Mouse (Mus musculus) left cerebral cortex, adult 18-20 months (tissue): ENCODE data around the gene Adam29. TPM values are rescaled to one million over a fixed set of nuclear protein-coding genes. Genes with fewer than 3 reads are reported as not detected.

Experiments used
- DNase-seq, 2 experiments: peaks; one replicate each; pipeline ENCODE4 v3.0.0; 2021 to 2022; ENCODE audit warnings: low spot score in 2 of 2, mixed read lengths in 1 of 2
- long read RNA-seq, 2 experiments: library from polyadenylated mRNA; stranded (forward); transcript quantifications; one replicate each; pipeline ENCODE4 v2.0.0; 2021
- total RNA-seq, 2 experiments: library from RNA; stranded (reverse); gene quantifications; 2 replicates each; pipeline ENCODE4 v1.2.3; 2021

The Adam29 gene
- total RNA-seq, result not detected
- long read RNA-seq, experiment 1, result 0 reads
- long read RNA-seq, experiment 2, result 0 reads

- DNase-seq, result no peak
Observed at GRCm38 (mm10) chr8:55906848-55907247, at the start of gene Adam29. Adam29 (minus strand) TSS chr8:55906948.

- no peak for DNase-seq
Observed at GRCm38 (mm10) chr8:55940526-55940880, 33.8 kb upstream of the Adam29 start.

DNA sequence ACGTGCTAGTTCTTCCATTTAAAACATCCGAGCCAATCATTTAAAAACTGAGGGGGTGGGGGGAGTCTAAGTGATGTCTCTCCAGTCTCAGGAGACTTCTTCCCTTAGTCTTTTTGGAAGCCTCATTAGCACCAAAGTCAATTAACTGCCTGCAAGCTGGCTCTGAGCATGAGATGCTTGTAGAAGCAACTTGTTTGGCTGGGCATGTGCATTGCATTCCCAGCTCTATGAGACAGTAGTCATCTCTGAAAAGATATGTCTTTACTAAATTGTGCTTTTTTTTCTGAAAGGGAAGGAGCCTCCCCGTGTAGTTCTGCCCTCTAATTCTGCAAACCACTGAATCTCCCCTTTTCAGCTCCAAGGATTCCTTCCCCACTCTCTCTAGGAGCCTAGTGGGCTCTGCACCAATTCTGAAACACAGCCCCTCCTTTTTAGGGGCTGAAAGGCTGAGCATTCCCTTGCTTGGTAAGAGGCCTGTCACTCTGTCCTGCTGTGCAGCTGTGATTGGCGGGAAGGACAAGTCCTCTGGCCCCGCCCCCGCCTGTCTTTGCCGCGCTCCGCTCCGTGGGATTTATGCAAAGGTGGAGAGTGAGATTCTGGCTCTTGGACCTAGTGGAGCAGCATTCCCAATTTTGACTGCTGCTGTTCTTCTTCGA is 33.2 kb upstream of the Adam29 start, which contains the start of gene Glra3:
Gene Glra3 (plus strand): TSS at position 591 of the 656 bp plus-strand sequence.
- DNase-seq, result peak; percentile 49 to 57

Other genes with a start within 250 kb of the Adam29 start
- 1 to 10 TPM; 9.3 to 9.5 TPM for gene Glra3, start 33.5 kb upstream of the Adam29 start, total RNA-seq